Mouse (Mus musculus): ENCODE measurements around the gene Fam189a1.
A peak's percentile ranks its signal among the peaks of the same experiment; 100 is the strongest.

Gene Fam189a1

GRCm38 (mm10) chr7:64881387-64881786 is 275.0 kb downstream of the Fam189a1 start:
- DNase-seq (ENCODE audit: low spot score in 2 of 2), result no peak

GRCm38 (mm10) chr7:64880415-64880814 is 276.0 kb downstream of the Fam189a1 start:
- no peak for DNase-seq (ENCODE audit: low spot score in 2 of 2)

DNA sequence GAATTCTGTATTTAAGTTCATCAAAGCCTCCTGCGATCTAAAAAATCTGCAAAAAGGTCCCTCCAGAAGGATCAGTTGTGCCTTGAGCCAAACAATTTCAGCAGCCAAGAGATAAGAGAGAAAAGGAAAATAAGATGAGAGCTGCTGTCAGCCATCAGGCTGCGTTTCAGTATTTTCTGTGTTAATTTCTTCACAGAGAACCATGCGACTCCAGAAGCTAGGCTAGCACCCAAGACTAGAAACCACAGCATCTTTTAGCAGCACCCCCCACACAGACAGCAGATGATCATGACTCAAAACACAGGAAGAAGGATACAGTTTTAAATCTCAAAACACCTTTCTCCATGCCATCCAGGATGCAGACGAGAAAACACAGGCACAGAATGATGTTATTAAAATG is 281.4 kb downstream of the Fam189a1 start:
- no peak for DNase-seq (ENCODE audit: low spot score in 2 of 2)

GRCm38 (mm10) chr7:64873266-64873665 is 283.1 kb downstream of the Fam189a1 start:
- DNase-seq (ENCODE audit: low spot score in 2 of 2), result peak in 1 of 2 experiments; percentile 15

DNA sequence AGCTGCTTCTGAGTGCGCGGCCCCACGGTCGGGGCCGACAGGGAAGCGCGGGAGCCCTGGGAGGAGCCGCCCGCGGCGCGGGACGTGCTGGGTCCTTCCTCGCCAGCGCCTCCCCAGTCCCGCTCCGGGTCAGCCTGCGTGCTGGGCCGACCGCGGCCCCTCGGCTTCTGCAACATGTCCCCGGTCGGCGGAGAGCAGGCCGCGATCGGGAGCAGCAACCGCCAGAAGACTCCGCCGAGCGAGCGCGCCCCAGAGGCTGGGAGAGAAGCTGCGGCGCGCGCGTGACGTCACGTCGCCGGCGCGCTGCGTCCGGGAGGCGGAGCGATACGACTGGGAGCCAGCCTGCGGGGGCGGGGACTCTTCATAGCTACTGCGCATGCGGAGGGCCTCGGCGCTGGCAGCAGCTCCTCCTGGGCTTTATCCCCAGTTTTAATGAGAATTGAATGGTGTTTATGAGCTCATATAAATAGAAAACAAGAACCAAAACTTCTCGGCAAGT is 283.6 kb downstream of the Fam189a1 start, which contains the start of gene Nsmce3:
TSS of gene Nsmce3 (minus strand) at position 255 of the 499 bp plus-strand sequence.
- DNase-seq (ENCODE audit: low spot score in 2 of 2), result peak; percentile 92 to 96

GRCm38 (mm10) chr7:64871987-64872742 is 284.2 kb downstream of the Fam189a1 start:
- peak in 1 of 2 experiments; percentile 30 for DNase-seq (ENCODE audit: low spot score in 2 of 2)

GRCm38 (mm10) chr7:64869549-64870065 is 286.8 kb downstream of the Fam189a1 start:
- no peak for DNase-seq (ENCODE audit: low spot score in 2 of 2)

DNA sequence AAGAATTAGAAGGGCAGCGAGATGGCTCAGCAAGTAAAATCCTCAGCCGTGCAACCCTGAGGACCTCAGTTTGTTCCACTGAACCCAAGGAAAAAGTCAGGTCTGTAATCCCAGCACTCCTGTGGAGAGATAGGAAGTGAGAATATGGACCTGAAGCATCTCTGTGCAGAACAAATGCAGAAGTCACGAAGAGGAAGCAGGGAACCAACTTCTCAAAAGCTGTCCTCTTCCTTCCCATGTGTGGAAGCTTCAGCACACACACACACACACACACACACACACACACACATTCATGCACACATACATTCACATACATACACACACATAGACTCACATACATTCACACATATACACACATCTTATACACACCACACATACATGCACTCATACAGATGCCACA is 292.8 kb downstream of the Fam189a1 start:
- DNase-seq (ENCODE audit: low spot score in 2 of 2), result no peak

- no peak for DNase-seq (ENCODE audit: low spot score in 2 of 2)
These were observed 293.4 kb downstream of the Fam189a1 start for GRCm38 (mm10) chr7:64862978-64863377.

DNA sequence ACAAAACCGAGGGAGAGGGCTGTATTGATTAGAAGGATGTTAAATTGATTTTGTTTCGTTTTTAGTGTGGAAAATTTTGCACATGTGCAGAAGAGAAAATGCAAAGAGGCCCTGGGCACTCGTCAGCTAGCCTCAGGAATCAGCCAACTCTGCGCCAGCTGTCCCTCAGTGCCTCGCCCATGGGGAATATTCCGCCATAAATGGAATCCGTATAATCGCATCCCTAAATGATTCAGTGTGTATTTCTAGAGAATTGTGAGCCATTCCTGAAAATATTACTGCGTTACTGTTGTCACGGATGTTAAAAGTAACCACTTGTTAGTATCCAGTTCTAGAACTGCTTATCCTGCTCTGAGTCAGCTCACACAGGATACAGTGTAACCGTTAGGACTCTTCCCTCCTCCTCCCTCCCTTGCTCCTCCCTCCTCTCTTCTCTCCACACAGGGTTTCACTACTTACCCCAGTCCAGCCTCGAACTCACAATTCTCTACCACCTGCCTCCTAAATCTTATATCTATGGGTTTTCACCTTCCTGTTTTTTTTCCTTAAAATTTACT is 299.8 kb downstream of the Fam189a1 start:
- no peak for DNase-seq (ENCODE audit: low spot score in 2 of 2)

GRCm38 (mm10) chr7:64855976-64856375 is 300.4 kb downstream of the Fam189a1 start:
- DNase-seq (ENCODE audit: low spot score in 2 of 2), result no peak

- DNase-seq (ENCODE audit: low spot score in 2 of 2), result no peak
These were observed 300.9 kb downstream of the Fam189a1 start for GRCm38 (mm10) chr7:64855389-64855927.

DNA sequence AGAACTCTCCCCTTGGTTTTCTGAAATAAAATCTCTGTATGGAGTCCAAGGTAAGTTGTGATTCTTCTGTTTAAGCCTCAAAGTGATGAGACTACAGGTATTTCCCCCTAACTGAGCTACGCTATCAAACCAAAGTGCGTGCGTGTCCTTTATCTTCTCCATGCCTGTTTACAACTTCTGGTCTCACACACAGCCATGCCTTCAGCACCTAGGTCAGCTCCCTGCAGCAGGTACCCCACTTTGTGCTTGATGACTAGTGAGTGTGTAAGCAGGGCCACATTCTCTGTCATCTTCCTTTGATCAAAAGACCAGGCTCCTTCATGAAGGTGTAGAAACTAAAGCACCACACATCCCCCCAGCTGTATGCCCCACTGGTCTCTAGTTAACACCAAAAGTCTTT is 305.6 kb downstream of the Fam189a1 start:
- no peak for DNase-seq (ENCODE audit: low spot score in 2 of 2)

GRCm38 (mm10) chr7:64847366-64847899 is 308.9 kb downstream of the Fam189a1 start:
- DNase-seq (ENCODE audit: low spot score in 2 of 2), result no peak

DNA sequence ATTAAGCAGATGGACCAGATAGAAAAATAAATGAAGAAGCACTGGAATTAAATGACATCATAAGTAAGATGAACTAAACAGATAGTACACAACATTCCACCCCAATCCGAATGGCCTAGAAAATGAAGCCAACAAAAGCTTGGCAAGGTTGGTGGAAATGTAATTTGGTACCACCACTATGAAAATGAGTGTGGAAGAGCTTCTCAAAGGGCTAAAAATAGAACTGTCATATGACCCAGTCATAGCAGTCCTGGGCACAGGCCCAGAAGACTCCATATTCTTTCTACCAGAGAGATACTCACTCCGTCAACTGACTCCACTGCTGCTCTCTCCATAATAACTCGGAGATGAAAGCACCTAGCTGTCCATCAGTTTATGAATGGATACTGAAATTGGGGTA is 310.3 kb downstream of the Fam189a1 start:
- no peak for DNase-seq (ENCODE audit: low spot score in 2 of 2)

- no peak for DNase-seq (ENCODE audit: low spot score in 2 of 2)
These were observed 315.3 kb downstream of the Fam189a1 start for GRCm38 (mm10) chr7:64840946-64841659.

GRCm38 (mm10) chr7:64840576-64840895 is 315.8 kb downstream of the Fam189a1 start:
- no peak for DNase-seq (ENCODE audit: low spot score in 2 of 2)

DNA sequence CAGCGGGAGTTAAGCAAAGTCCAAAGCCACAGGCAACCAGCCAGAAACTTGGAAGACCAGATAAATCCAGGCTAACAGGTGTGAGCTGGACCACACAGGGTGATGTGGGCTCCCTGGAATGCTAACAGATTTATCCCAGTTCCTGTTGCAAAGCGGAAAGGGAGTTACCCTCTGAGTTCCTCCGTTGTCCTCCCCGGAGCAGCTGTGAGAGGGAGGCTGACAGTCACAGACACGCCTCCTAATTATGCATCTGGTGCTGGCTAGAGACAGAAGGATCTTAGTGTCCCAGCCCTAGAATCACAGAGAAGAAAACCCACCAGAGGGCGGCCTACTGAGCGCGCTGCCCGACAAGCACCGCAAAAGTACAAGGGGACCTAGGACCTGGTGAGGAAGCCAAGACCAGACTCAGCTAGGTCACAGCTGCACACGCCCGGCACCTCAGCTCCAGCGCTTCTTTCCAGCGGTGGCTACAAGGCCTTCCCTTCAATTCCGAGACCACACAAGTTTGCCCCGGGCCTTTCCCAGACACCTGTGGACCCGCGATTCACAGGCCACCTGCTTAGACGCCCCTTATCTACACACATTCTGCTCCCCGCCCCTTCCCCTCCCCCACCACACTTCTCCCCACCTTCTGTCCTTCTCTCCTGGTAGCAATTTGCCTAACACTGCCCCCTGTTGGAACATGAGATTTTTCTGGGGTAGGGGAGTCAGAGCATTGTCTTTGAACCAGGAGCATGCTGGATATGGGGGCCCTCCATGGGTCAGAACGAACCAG is 316.4 kb downstream of the Fam189a1 start:
- DNase-seq (ENCODE audit: low spot score in 2 of 2), result peak; percentile 49 to 59

GRCm38 (mm10) chr7:64839281-64839680 is 317.1 kb downstream of the Fam189a1 start:
- no peak for DNase-seq (ENCODE audit: low spot score in 2 of 2)

GRCm38 (mm10) chr7:64830214-64830995 is 326.0 kb downstream of the Fam189a1 start:
- DNase-seq (ENCODE audit: low spot score in 2 of 2), result no peak

Data from frontal cortex, postnatal 10 days (tissue).